Mouse (Mus musculus) right cerebral cortex, postnatal 4 days (tissue): Measurements from ENCODE around the gene Kat6b.
"Not testable (repeated sequence)": the region's sequence is repeated elsewhere in the genome, so short reads cannot be mapped to it uniquely, and the experiment has no call there.

ENCODE experiments used
- DNase-seq: peaks from one replicate; pipeline ENCODE4 v3.0.0-alpha.2; 2022

Kat6b gene

DNA sequence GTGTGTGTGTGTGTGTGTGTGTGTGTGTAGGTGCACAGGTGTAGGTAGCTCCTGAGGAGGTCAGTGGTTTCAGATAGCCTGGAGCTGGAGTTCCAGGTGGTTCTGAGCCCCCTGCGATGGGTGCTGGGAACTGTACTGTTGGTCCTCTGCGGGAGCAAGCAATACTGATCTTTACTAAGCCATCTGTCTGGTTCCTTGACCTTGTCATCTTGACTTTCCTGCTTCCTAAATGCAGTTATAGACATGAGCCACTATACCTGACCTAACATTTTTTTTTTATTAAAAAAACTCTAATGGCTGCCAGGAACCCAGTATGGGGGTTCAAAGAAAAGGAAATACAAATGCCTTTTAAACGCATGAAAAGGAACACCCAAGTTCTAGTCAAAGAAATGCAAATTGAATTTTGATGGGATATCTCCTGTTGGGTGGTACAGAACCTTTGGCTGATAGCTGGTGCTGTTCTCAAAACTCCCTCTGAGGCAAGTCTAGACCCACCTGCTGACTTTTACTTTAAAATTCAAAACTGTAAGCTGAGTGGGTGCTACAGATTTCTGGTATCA lies 4.8 kb downstream of the Kat6b start:
- DNase-seq = no peak

DNA sequence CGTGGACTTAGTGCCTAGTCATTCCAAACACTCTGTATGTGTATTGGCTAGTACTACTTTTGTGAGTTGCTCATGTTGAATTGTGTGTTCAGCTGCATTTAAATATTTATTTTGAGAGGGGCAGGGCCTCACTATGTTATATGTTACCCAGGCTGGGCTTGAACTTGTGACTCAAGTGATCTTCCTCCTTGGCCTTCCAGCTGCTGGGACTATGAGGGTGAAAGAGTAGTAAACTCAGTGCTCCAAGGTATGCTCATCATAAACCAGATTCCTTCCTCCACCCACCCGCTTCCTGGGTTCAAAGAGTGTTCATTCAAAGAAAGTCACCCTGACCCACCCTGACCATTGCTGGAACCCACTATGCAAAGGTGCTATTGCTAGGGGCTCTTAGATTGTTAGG lies 5.9 kb downstream of the Kat6b start:
- DNase-seq = not testable (repeated sequence)

- DNase-seq = not testable (repeated sequence)
Observed at GRCm38 (mm10) chr14:21488426-21489115, 7.3 kb downstream of the Kat6b start.

DNA sequence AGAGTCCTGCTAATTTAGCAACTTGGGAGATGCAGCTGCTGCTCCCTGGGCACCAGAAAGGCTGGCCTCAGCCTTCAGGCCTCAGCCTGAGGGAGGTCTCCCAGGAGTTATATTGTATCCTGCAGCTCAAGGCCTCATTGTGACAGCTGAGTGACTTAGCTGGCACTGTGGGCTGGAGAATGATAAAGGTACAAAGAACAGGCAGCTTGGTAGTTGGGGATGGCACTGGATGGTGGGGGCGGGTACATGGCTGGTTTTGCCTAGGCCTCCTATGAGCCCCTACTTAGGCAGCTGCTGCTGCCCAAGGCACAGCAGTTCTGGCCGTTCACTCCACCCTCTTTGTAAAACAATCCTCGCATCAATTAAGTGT lies 7.9 kb downstream of the Kat6b start:
- DNase-seq = no peak

GRCm38 (mm10) chr14:21490141-21490540 lies 8.9 kb downstream of the Kat6b start:
- DNase-seq = no peak

- DNase-seq = peak; percentile 19
Observed at GRCm38 (mm10) chr14:21498361-21498996, 17.2 kb downstream of the Kat6b start.

DNA sequence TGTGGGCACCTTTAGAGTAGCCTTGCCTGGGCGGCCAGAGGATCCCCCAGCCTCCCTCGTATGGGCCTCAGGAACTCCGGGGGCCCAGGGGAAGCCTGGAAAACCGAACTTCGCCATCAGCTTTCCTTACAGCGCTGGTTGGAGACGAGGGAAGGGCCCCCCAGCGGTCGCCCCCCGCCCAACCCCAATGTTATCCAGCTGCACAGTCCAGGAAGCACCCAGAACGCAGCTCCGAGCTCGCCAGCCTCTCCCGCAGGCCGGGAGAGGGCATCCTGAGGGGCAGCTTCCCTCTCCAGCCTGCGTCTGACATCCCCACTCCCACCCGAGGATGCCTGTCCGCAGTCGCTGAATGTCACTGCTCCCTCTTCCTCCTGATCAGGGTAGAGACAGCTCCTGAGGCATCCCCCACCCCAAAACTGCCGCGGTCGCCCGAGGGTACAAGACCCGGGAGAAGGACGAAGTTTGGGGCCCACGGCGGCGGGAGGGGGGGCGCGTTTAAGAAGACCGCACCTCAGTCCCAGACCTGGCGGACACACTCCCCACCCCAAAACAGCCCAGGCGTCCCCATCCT lies 17.9 kb downstream of the Kat6b start:
- DNase-seq = peak; percentile 62

DNA sequence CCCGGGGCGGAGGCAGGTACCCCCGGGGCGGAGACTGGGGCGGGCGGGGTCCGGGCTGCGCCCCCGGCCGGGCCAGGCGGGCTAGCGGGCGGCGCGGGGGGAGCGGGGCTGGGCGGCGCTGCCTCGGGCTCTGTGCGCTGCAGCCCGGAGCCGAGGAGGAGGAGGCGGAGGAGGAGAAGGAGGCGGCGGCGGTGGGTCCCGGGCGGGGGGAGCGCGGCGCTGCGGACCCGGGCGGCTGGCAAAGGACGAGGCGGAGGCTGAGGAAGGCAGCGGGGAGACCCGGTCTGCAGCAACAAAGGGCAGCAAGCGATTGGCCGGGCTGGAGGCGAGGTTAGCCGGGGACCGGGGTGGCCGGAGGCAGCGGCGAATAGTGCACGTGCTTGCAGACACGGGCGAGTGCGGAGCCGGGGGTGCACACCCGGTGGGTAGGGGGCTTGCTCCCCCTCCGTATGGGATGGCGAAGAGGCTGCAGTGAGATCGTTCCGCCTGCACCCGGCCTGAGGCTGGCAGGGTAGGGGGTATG lies 18.5 kb downstream of the Kat6b start:
- peak; percentile 78 for DNase-seq

DNA sequence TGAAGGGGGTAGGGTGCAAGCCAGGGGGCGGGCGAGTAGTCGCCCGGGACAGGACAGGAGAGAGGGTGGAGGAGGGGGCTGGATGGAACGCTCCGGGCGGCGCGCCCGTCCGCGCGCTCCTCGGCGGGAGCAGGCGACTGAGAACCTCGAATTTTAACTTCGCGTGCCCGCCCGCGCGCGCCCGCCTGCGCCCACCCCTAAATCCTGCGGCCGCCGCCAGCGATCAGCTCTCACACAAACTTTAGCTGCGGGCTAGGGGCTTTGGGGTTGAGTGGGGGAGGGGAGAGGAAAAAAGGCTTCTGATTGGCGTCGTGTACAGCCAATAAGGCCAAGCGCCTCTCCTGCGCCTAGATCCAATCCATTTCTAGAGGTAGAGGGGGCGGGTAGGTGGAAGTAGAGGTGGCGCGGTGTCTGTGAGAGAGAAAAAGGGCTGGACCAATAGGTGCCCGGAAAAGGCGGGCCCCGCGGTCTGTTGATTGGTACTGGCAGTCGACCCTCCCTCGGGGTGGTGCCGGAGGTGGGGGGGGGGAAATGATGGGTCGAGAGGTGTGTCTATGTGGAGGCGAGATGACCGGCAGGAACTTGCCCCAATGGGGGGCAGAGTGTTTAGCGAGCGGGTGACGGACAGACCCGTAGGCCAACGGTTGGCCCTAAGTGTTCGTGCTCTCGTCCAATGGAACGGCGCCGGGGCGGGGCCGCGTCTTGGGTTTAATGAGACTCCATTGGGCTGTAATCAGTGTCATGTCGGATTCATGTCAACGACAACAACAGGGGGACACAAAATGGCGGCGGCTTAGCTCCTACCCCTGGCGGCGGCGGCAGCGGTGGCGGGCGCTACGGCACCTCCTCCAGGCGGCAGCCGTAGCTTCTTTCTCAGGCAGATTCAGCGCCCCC lies 19.2 kb downstream of the Kat6b start:
- DNase-seq = peak; percentile 99

- DNase-seq = no peak
Observed at GRCm38 (mm10) chr14:21501048-21501657, 19.9 kb downstream of the Kat6b start.

DNA sequence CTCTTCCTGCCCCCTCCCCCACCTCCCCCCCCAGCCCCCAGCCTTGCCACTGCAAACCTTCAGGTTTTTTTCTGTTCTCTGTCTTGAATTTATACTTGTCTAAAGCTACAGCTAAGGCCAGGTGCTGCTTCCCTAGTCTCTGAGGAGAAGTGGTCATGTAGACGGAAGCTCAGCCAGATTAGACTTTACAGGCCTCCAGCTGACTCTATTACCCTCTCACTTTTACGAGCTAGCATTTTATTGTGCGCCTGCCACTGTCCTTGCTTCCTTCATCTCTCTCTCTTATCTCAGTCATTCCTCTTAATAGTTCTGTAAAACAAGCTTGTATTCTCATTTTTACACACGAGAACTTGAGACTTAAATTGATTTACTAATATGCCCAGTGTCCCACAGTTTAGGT lies 23.8 kb downstream of the Kat6b start:
- DNase-seq = no peak

- no peak for DNase-seq
Observed at GRCm38 (mm10) chr14:21507046-21507445, 25.8 kb downstream of the Kat6b start.

DNA sequence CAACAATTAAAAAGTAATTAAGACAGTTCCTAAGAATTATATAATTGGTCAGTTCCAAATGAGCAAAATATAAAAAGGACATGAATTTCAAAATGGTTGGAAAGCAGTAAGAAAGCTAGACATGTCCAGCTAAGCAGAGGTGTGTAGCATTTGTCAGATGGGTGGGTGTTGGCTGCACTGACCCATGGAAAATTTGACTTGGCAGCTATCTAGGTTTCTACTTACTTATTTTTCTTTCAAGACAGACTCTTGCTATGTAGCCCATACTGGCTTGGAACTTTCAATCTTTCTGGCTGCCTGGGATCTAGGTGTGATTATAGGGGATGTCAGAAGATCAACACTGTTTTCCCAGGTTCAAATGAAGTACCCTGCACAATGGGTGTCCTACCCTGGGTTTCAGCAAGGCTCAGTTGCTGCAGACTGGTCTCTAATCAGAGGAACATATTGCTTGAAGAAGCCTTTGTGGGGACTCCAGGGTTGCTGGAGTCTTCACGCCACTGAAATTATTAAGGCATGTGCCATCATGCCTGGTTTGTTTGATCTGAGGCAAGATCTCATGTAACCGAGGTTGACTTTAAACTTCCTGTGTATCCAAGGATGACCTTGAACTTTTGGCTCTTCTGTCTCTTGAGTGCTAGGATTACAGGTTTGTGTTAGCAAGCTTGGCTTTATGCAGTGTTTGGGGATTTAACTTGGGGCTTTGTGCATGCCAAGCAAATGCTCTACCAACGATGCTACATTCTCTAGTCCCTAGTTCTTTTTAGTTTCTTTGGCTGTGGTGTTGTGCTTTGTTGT lies 28.1 kb downstream of the Kat6b start:
- DNase-seq = no peak

DNA sequence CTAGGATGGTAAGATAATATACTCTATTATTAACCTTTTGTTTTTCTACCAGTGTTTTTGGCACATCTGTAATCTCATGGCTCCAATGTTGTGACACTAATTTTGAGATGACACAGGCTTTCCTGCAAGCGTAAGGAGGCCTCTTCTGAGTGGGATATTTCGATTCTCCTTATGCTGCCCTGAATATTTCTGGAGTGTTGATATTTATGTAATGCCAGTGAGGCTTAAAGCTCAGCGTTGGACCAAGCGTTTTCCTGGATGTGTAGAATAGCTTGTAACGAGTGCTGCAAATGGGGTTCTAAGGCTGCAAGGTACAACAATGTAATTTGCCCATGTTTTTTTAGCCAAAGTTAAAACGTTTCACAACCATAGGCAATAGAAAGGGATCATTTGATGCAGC lies 30.2 kb downstream of the Kat6b start:
- no peak for DNase-seq

GRCm38 (mm10) chr14:21515505-21515904 lies 34.3 kb downstream of the Kat6b start:
- no peak for DNase-seq

- DNase-seq = no peak
Observed at GRCm38 (mm10) chr14:21519307-21519706, 38.1 kb downstream of the Kat6b start.

- no peak for DNase-seq
Observed at GRCm38 (mm10) chr14:21520496-21520895, 39.3 kb downstream of the Kat6b start.

GRCm38 (mm10) chr14:21521496-21521895 lies 40.3 kb downstream of the Kat6b start:
- DNase-seq = not testable (repeated sequence)

DNA sequence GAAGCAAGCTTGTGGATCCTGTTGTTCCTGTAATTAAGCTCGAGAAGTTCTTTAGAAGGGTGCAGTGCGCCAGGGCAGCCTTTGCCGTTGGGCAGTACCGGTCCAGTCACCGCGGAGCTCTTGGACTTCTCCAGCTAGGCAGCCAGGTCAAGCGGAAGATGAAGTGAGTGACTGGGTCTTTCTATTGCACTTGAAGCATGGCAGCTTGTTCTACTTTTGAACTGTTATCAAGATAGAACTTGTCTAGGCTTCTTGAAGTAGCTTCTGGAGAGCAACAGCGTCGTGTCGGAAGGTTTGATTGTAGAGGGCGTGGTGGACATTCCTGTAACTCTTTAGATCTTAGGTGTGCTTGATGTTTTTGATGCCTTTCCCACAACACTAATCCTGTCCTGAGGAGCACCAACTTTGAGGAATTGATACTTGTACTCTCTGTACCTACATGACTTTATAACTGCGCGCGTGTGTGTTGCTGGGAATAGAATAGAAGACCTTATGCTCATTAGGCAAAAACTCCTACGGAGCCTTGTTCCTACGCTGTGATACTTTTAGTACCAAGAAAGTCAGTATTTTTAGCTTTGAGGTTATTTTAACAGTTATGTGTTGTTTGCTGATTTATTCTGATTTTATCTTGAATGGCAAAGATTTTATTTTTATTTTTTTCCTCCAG lies 41.2 kb downstream of the Kat6b start:
- no peak for DNase-seq

DNA sequence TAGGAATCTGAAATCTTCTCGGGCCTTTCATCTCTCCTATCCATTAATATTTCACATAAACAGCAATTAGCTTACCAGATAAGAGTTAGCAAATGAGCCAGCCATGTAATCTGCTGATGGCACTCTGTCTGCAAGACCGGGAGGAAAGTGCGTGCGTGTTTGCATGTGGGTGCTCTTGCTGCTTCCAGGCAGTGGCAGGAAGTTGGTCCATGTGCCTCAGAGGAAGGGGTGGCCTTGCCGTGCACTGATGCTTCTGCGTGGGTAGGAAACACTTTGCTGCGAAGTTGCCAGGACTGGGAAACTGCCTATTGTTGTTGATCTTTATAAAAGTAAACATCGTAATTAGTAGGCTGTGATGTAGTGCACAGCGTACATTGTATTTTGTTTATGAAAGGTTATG lies 42.0 kb downstream of the Kat6b start:
- DNase-seq = peak; percentile 22
